Mouse (Mus musculus) neural tube, embryonic 15.5 days (tissue): ENCODE measurements around the gene Auts2. TPM values are rescaled to one million over a fixed set of nuclear protein-coding genes. Genes with fewer than 3 reads are reported as not detected.
A peak's percentile ranks its signal among the peaks of the same experiment; 100 is the strongest.

Experiments used
- ATAC-seq: fragments of 200-750 bp; cut with Nextera tagmentation; 2 replicates; pipeline ENCODE4 v1.8.0; 2017; ENCODE audit warnings: mild to moderate bottlenecking, moderate TSS enrichment, moderate library complexity; ENCODE audit not compliant: low FRiP score
- H3K27ac ChIP-seq: fragments of 300-500 bp; sonication (generic); replicated peaks from 2 replicates; pipeline ENCODE4 v1.5.1; 2015; ENCODE audit warnings: mild to moderate bottlenecking, inconsistent platforms
- H3K27me3 ChIP-seq: fragments of 300-500 bp; sonication (generic); replicated peaks from 2 replicates; pipeline ENCODE4 v1.6.1; 2015; ENCODE audit warnings: inconsistent platforms
- H3K36me3 ChIP-seq: fragments of 300-500 bp; sonication (generic); 2 replicates; pipeline ENCODE4 v1.6.1; 2015; ENCODE audit warnings: inconsistent platforms
- H3K4me1 ChIP-seq: fragments of 300-500 bp; sonication (generic); 2 replicates; pipeline ENCODE4 v1.6.1; 2015; ENCODE audit warnings: inconsistent platforms
- H3K4me2 ChIP-seq: fragments of 300-500 bp; sonication (generic); 2 replicates; pipeline ENCODE4 v1.6.1; 2015; ENCODE audit warnings: inconsistent platforms, mild to moderate bottlenecking, moderate library complexity
- H3K4me3 ChIP-seq: fragments of 300-500 bp; sonication (generic); replicated peaks from 2 replicates; pipeline ENCODE4 v1.5.1; 2015; ENCODE audit warnings: mild to moderate bottlenecking, inconsistent platforms
- H3K9ac ChIP-seq: fragments of 300-500 bp; sonication (generic); replicated peaks from 2 replicates; pipeline ENCODE4 v1.6.1; 2015; ENCODE audit warnings: mild to moderate bottlenecking, inconsistent platforms
- H3K9me3 ChIP-seq: fragments of 300-500 bp; sonication (generic); replicated peaks from 2 replicates; pipeline ENCODE4 v1.6.1; 2016; ENCODE audit warnings: inconsistent platforms
- WGBS: fragments of 180-500 bp; shearing (Covaris S2); methylation state at CpG from one replicate; pipeline ENCODE4 v1.1.7; 2015; ENCODE audit warnings: mixed read lengths; 5-methylcytosine and 5-hydroxymethylcytosine counted together
- polyA plus RNA-seq: library from polyadenylated mRNA; unstranded; fragments of >200 nt; fragmentation: Nextera tagmentation; extraction: Ambion mirVana; gene quantifications from 2 replicates; pipeline ENCODE4 v1.2.1, GENCODE M21; 2015

Gene Auts2
- polyA plus RNA-seq, 1 experiment from 2014 or later = 52.5 TPM

DNA sequence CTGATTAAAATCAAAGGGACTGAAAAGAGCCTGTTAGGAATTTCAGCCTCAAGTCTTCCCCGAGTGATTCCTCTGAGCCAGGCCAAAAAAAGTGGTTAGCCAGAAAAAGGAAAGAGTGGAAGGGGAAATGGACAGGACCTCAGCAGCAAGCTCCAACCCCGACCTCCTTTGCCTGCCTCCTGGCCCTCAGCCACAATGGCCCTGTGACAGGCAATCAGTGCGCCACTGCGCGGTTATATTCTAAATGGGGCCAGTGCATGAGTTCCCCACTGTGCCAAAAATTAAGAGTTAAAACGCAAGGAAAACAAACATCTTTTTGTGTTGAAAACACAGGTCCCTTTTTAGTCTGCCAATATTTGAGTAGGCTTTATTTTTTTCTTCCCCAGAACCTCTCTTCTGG lies 755.1 kb downstream of the Auts2 start:
- 19% methylated on average over 6 of the region's 6 CpGs for WGBS
- H3K9ac ChIP-seq = no peak overlapping the region
- no peaks in the 10 kb centered on the region for H3K9me3 ChIP-seq
- no peak overlapping the region for H3K4me3 ChIP-seq
- no peak overlapping the region for H3K4me2 ChIP-seq
- peaks cover 29% of the 10 kb centered on the region for H3K4me1 ChIP-seq
- H3K36me3 ChIP-seq = no peaks in the 10 kb centered on the region
- ATAC-seq = no peak
- H3K27ac ChIP-seq = peak overlapping the region; percentile 60
- no peaks in the 10 kb centered on the region for H3K27me3 ChIP-seq

DNA sequence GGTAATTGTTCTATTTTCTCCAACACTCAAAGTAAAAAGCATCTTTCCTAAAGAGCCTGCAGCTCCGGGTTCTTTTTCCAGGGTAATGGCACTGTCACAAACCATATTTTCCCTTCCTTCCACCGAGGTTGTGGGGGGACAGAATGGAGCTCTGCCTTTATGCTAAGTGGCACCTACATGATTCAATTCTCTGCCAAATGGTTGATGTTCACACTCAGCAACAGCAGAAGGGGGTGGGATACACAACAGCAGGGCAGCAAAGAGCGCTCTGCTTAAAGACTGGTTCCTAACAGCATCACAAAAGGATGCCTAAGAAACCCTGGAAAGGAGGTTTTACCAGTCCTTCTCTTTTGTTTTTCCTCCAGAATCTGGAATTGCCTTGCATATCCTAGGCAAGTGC lies 759.9 kb downstream of the Auts2 start:
- H3K36me3 ChIP-seq = no peaks in the 10 kb centered on the region
- peaks cover 37% of the 10 kb centered on the region for H3K4me1 ChIP-seq
- no peak overlapping the region for H3K4me3 ChIP-seq
- H3K9me3 ChIP-seq = no peaks in the 10 kb centered on the region
- ATAC-seq = no peak
- no peaks in the 10 kb centered on the region for H3K27me3 ChIP-seq
- 32% methylated on average over 3 of the region's 3 CpGs for WGBS
- no peak overlapping the region for H3K9ac ChIP-seq
- H3K4me2 ChIP-seq = no peak overlapping the region
- peak overlapping the region; percentile 39; the same call in 1 of the 2 replicates for H3K27ac ChIP-seq

DNA sequence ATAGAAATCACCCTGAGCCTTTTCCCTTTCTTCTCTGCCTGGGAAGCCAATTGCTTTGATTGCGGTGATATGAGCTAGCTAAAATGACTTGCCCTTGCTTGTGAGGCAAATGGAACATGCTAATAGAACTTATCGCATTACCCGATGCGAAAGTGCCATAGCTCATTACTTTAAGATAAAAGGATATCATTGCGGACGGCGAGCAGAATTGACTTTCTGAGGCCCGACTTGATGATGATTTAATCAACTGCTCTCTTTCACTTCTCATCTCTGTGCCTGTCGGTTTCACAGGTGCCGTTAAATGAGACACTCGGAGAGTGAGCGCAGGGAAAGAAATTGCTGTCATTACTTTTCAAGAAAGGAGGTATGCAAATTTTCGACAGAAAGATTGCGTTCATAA lies 762.1 kb downstream of the Auts2 start:
- Histone ChIP-seq H3K9ac (no peak overlapping the region), H3K4me3 (no peak overlapping the region), H3K4me1 (peaks cover 46% of the 10 kb centered on the region), H3K9me3 (no peaks in the 10 kb centered on the region), H3K27me3 (no peaks in the 10 kb centered on the region), H3K36me3 (no peaks in the 10 kb centered on the region), H3K27ac (peak overlapping the region; percentile 42), H3K4me2 (no peak overlapping the region)
- 60% methylated on average over 14 of the region's 14 CpGs for WGBS
- no peak for ATAC-seq

DNA sequence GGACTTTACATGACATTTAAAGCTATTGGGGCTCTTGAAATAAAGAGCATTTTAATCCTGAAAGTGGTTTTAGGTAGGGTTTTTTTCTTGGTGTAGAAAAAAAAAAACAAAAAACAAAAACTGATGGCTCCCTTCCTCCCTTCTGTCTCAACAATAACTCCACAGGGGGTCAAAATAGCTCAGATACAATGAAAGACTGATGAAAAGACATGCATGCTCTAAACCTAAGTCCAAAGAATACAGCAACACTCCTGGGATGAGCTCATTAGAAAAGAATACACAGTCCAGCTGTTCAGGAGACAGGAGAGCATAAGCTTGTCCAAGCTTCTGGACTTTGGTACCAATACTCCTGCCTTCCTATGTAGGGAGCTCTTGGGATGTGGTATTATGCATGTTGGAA lies 764.0 kb downstream of the Auts2 start:
- Histone ChIP-seq H3K4me2 (no peak overlapping the region), H3K36me3 (no peaks in the 10 kb centered on the region), H3K27ac (no peak overlapping the region), H3K4me1 (peaks cover 65% of the 10 kb centered on the region), H3K9ac (no peak overlapping the region), H3K9me3 (no peaks in the 10 kb centered on the region), H3K27me3 (no peaks in the 10 kb centered on the region), H3K4me3 (no peak overlapping the region)
- no peak for ATAC-seq

DNA sequence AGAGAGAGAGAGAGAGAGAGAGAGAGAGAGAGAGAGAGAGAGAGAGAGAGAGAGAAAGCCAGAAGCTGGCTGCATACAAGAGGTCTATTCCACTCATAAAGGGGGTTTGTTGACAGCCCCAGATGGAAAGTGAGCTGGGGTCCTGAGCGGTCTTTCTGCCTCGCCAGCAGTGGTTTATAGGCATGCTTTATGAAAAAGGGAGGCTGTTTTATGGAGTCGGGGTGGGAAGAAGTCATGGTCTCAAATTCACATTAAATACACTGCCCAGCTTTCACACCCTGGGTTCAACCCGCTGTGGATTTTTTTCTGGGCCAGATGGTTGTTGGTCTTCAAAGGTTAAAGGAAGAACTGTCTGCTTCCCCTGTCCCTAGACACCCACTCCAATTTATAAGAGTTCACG lies 767.5 kb downstream of the Auts2 start:
- H3K27me3 ChIP-seq = no peaks in the 10 kb centered on the region
- H3K4me1 ChIP-seq = peaks cover 44% of the 10 kb centered on the region
- no peaks in the 10 kb centered on the region for H3K36me3 ChIP-seq
- H3K4me2 ChIP-seq = peak overlapping the region; percentile 25
- WGBS = 12% methylated on average over 5 of the region's 5 CpGs
- peak overlapping the region; percentile 68 for H3K27ac ChIP-seq
- H3K9ac ChIP-seq = no peak overlapping the region
- no peaks in the 10 kb centered on the region for H3K9me3 ChIP-seq
- H3K4me3 ChIP-seq = no peak overlapping the region
- ATAC-seq = peak; percentile 30; the same call in 1 of the 2 replicates

DNA sequence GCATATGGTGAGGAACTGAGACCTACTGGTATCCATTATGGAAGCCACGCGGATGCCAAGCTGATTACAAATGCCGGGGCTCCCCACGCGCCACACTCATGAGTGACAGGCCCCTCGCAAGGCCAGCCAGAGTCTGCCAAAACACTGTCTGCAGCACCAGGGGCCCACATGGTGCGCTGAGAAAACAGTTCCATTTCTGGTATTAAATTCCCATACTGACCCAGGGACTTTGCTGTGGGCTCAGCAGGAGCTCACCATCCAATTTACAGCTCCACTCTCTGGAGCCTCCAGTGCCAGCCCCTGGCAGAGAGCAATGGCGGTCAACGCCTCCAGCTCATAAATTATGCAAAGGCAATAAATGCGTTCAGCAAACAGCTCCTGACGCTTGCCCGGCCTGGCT lies 767.9 kb downstream of the Auts2 start:
- Histone ChIP-seq H3K4me2 (peak overlapping the region; percentile 25; the same call in 1 of the 2 replicates), H3K9ac (no peak overlapping the region), H3K36me3 (no peaks in the 10 kb centered on the region), H3K9me3 (no peaks in the 10 kb centered on the region), H3K27me3 (no peaks in the 10 kb centered on the region), H3K4me3 (no peak overlapping the region), H3K27ac (peak overlapping the region; percentile 68), H3K4me1 (peaks cover 41% of the 10 kb centered on the region)
- 10% methylated on average over 12 of the region's 12 CpGs for WGBS
- ATAC-seq = peak; percentile 77

DNA sequence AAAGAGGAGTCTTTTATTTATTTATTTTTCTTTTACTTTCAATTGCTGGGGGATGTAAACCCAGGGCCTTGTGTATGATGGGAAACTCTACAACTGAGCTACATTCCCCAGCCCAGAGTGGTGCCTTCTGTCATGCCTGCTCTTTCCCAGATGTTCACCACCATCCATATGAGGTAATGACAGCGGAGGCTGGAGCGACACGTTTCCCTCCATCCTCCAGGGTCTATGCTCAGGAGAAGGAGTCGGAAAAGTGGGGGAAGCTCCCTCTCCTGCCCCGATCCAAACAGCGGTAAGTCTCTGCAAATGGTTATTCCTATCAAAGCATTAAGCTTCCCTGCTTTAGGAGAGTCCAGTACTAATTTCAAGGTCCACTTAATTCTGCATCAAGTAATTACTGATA lies 768.4 kb downstream of the Auts2 start:
- Histone ChIP-seq H3K4me2 (peak overlapping the region; percentile 25; the same call in 1 of the 2 replicates), H3K4me1 (peaks cover 42% of the 10 kb centered on the region), H3K36me3 (no peaks in the 10 kb centered on the region), H3K27ac (peak overlapping the region; percentile 68), H3K4me3 (no peak overlapping the region), H3K27me3 (no peaks in the 10 kb centered on the region), H3K9ac (no peak overlapping the region), H3K9me3 (no peaks in the 10 kb centered on the region)
- ATAC-seq = peak; percentile 51
- 38% methylated on average over 6 of the region's 6 CpGs for WGBS

DNA sequence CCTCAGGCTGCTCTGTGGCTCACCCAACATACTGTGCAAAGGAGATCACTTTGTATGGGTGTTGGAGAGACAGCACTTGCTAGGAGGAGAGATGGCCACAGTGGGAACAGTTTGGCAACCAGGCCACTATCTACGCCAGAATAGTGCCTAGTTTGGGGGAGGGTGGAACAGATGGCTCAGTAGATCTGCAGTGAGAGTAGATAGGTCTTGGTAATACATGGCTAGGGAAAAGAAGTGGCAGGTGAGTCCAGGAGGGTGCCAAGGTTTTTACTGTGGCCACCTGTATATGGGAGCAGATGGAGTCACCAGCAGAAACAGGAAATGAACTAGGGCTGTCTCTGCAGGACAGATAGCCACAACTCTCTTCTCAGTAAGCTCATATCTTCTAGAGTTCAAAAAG lies 770.5 kb downstream of the Auts2 start:
- H3K27ac ChIP-seq = no peak overlapping the region
- no peak for ATAC-seq
- H3K4me2 ChIP-seq = no peak overlapping the region
- no peaks in the 10 kb centered on the region for H3K36me3 ChIP-seq
- H3K9me3 ChIP-seq = no peaks in the 10 kb centered on the region
- no peak overlapping the region for H3K9ac ChIP-seq
- peaks cover 51% of the 10 kb centered on the region for H3K4me1 ChIP-seq
- no peak overlapping the region for H3K4me3 ChIP-seq
- H3K27me3 ChIP-seq = no peaks in the 10 kb centered on the region
- WGBS = 71% methylated on average over 1 of the region's 1 CpGs

DNA sequence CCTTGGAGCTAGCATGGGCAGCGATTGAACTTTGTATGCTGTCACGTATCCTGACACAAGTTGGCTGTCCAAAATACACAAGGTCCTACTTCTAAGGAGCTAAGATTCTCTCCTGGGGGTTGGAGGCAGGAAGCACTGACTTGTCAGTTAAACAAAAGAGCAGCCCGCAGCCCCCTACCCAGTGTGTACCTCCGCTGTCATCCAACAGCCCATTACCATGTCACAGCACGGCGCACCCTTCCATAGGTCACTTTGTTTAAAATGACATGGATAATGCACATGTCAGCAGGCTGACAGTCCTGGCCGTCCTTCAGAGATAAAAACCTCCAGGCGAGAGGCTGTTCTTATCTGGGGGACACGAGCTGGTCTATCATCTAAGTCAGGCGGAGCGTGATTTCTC lies 773.9 kb downstream of the Auts2 start:
- peaks cover 37% of the 10 kb centered on the region for H3K4me1 ChIP-seq
- 39% methylated on average over 11 of the region's 11 CpGs for WGBS
- H3K9me3 ChIP-seq = no peaks in the 10 kb centered on the region
- no peak for ATAC-seq
- no peaks in the 10 kb centered on the region for H3K36me3 ChIP-seq
- H3K4me2 ChIP-seq = no peak overlapping the region
- H3K27ac ChIP-seq = no peak overlapping the region
- H3K9ac ChIP-seq = no peak overlapping the region
- no peaks in the 10 kb centered on the region for H3K27me3 ChIP-seq
- H3K4me3 ChIP-seq = no peak overlapping the region

DNA sequence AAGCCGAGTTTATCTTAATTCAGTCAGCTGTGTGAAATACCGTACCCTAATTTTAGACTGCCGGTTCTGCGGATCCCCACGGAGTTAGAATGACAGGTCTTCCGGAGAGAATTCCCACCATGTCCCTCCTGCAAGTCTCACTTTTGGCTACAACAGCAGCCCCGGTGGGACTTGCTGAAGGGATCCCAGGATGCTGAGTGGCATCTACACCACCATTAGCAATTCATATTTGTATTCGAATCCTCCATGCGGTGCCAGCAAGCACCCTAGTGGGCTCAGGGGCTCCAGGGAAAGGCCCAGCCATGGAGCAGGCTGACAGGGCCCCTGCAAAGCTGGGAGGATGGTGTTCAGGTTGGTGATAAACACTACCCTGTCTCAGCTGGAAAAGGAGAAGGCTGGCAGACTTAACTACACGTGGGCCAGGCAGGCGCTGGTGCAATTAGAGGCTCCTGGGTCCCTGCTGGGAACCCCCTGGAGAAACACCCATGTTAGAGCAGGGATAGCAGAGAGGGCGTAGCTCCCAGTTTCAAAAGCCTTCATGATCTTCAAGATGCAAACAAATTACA lies 775.4 kb downstream of the Auts2 start:
- no peak overlapping the region for H3K9ac ChIP-seq
- no peak overlapping the region for H3K4me3 ChIP-seq
- H3K27me3 ChIP-seq = no peaks in the 10 kb centered on the region
- no peaks in the 10 kb centered on the region for H3K9me3 ChIP-seq
- 41% methylated on average over 12 of the region's 12 CpGs for WGBS
- H3K4me1 ChIP-seq = peaks cover 33% of the 10 kb centered on the region
- 0 out of 2 replicates have a peak overlapping the region, but pooled peaks have one; percentile 25 for H3K27ac ChIP-seq
- no peaks in the 10 kb centered on the region for H3K36me3 ChIP-seq
- no peak overlapping the region for H3K4me2 ChIP-seq
- ATAC-seq = no peak

DNA sequence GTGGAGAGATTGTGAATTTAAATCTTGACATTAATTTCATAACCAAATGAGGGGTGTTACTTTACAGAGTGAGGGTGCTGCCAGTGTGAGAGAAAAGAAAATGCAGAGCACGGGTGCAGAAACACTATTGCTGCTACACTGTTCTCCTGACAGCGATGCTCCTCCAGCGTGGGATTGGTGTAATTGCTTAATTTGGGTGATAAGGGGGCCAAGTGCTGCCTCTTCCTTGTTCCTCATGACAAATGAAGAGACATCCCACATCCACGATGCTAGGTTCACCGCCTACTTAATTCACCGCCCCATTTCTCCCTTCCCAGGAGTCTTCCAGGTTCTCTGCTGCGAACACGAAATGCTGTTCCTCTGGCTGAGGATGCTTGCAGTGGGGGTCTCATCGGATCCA lies 776.0 kb downstream of the Auts2 start:
- no peak overlapping the region for H3K4me2 ChIP-seq
- H3K9ac ChIP-seq = no peak overlapping the region
- no peaks in the 10 kb centered on the region for H3K27me3 ChIP-seq
- 44% methylated on average over 9 of the region's 9 CpGs for WGBS
- ATAC-seq = peak; percentile 47; the same call in 1 of the 2 replicates
- peaks cover 33% of the 10 kb centered on the region for H3K4me1 ChIP-seq
- H3K27ac ChIP-seq = 0 out of 2 replicates have a peak overlapping the region, but pooled peaks have one; percentile 25
- no peak overlapping the region for H3K4me3 ChIP-seq
- H3K9me3 ChIP-seq = no peaks in the 10 kb centered on the region
- no peaks in the 10 kb centered on the region for H3K36me3 ChIP-seq

DNA sequence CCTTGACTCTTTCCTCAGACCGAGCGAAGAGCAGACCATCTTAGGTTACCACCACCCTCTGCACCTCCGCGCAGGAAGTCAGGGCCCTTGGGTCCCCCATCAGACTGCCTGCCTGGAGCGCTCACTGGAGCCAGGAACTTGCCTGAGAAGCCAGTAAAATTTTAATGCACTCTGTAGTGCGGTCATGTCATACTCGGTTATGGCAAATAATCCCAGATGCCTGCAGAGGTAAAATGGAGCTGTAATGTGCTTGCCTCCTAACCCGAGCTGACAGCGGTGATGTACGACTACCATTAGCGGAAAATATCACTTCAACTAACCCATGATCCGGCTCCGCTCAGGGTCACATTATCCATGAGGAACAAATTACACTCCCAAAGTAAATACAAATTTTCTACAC lies 783.7 kb downstream of the Auts2 start:
- ATAC-seq = no peak
- no peaks in the 10 kb centered on the region for H3K27me3 ChIP-seq
- no peak overlapping the region for H3K27ac ChIP-seq
- H3K4me3 ChIP-seq = no peak overlapping the region
- WGBS = 60% methylated on average over 13 of the region's 13 CpGs
- no peak overlapping the region for H3K4me2 ChIP-seq
- H3K4me1 ChIP-seq = peaks cover 6% of the 10 kb centered on the region; the same call in 1 of the 2 replicates
- H3K9me3 ChIP-seq = no peaks in the 10 kb centered on the region
- H3K9ac ChIP-seq = no peak overlapping the region
- no peaks in the 10 kb centered on the region for H3K36me3 ChIP-seq
